Mouse (Mus musculus) CH12.LX (cell line): ENCODE measurements around the gene Gm37240. TPM values are rescaled to one million over a fixed set of nuclear protein-coding genes. Genes with fewer than 3 reads are reported as not detected.
A peak's percentile ranks its signal among the peaks of the same experiment; 100 is the strongest.

Source experiments
- DNase-seq: peaks from one replicate; pipeline ENCODE4 v3.0.0-alpha.2; 2013; ENCODE audit errors: extremely low read depth
- H3K27ac ChIP-seq: 2 replicates; pipeline ENCODE4 v1.5.1; 2012; ENCODE audit warnings: low read depth, mild to moderate bottlenecking, control low read depth, moderate library complexity; ENCODE audit not compliant: insufficient read depth
- H3K27me3 ChIP-seq: replicated peaks from 2 replicates; pipeline ENCODE3; 2012; ENCODE audit warnings: inconsistent platforms
- H3K36me3 ChIP-seq, 2 experiments: replicated peaks in 1 of 2; 2 replicates each; pipeline versions ENCODE3 to v1.6.1; 2012; ENCODE audit warnings: inconsistent platforms in 1 of 2, low read length in 1 of 2, mild to moderate bottlenecking in 1 of 2, mixed read lengths in 1 of 2, moderate library complexity in 1 of 2; ENCODE audit not compliant: control insufficient read depth in 1 of 2, insufficient read depth in 1 of 2
- H3K4me1 ChIP-seq, 2 experiments: 2 replicates each; pipeline ENCODE4 v1.6.1; 2012; ENCODE audit warnings: inconsistent platforms in 1 of 2, moderate library complexity in 1 of 2; ENCODE audit not compliant: insufficient read depth in 2 of 2, control insufficient read depth in 1 of 2
- H3K4me2 ChIP-seq: 2 replicates; pipeline ENCODE4 v1.6.1; 2012; ENCODE audit warnings: low read depth, mild to moderate bottlenecking, control low read depth; ENCODE audit not compliant: poor library complexity, insufficient read depth, severe bottlenecking
- H3K4me3 ChIP-seq, 3 experiments: fragments of 150-350 bp in 1 of 3; sonication (generic) in 1 of 3; replicated peaks in 1 of 3; 2 replicates each; pipeline versions ENCODE3 to v1.5.1; 2011 to 2012; ENCODE audit warnings: low read depth in 2 of 3, low read length in 2 of 3, mild to moderate bottlenecking in 2 of 3, moderate library complexity in 2 of 3, control low read depth in 1 of 3, improper control_type of control experiment in 1 of 3, inconsistent platforms in 1 of 3, mixed read lengths in 1 of 3; ENCODE audit not compliant: poor library complexity in 1 of 3
- H3K79me2 ChIP-seq: replicated peaks from 2 replicates; pipeline ENCODE4 v1.6.1; 2012; ENCODE audit warnings: mild to moderate bottlenecking, moderate library complexity; ENCODE audit not compliant: control insufficient read depth, poor library complexity, insufficient read depth, severe bottlenecking; ENCODE audit errors: extremely low read depth
- H3K9ac ChIP-seq: 2 replicates; pipeline ENCODE4 v1.6.1; 2012; ENCODE audit warnings: low read depth, mild to moderate bottlenecking, control low read depth, moderate library complexity; ENCODE audit not compliant: insufficient read depth
- H3K9me3 ChIP-seq: replicated peaks from 2 replicates; pipeline ENCODE3; 2012; ENCODE audit warnings: low read length, inconsistent platforms, mixed read lengths
- BHLHE40 ChIP-seq: IDR thresholded peaks from 2 replicates; pipeline ENCODE4 v1.6.1; 2011; ENCODE audit warnings: mild to moderate bottlenecking, low read depth, low read length, improper control_type of control experiment
- CHD1 ChIP-seq: IDR thresholded peaks from 2 replicates; pipeline ENCODE4 v1.6.1; 2012; ENCODE audit warnings: low read depth, low read length, improper control_type of control experiment, inconsistent platforms
- CTCF ChIP-seq, 2 experiments: IDR thresholded peaks in 1 of 2; conservative IDR thresholded peaks in 1 of 2; 2 replicates each; pipeline ENCODE4 v1.5.1; 2011 to 2012; ENCODE audit warnings: low read depth in 2 of 2, low read length in 2 of 2, improper control_type of control experiment in 1 of 2, inconsistent platforms in 1 of 2, mild to moderate bottlenecking in 1 of 2, moderate library complexity in 1 of 2
- E2F4 ChIP-seq: IDR thresholded peaks from 2 replicates; pipeline ENCODE4 v1.6.1; 2011; ENCODE audit warnings: low read depth, low read length, improper control_type of control experiment; ENCODE audit not compliant: insufficient replicate concordance
- ELF1 ChIP-seq: IDR thresholded peaks from 2 replicates; pipeline ENCODE4 v1.6.1; 2014; ENCODE audit warnings: low read depth, mild to moderate bottlenecking, inconsistent platforms, low read length, improper control_type of control experiment
- EP300 ChIP-seq: IDR thresholded peaks from 2 replicates; pipeline ENCODE4 v1.6.1; 2011; ENCODE audit warnings: low read length, improper control_type of control experiment
- ETS1 ChIP-seq: conservative IDR thresholded peaks from 2 replicates; pipeline ENCODE4 v1.6.1; 2012; ENCODE audit warnings: low read depth, mild to moderate bottlenecking, inconsistent platforms, low read length, improper control_type of control experiment, moderate library complexity
- IRF4 ChIP-seq: IDR thresholded peaks from 2 replicates; pipeline ENCODE4 v1.6.1; 2014; ENCODE audit warnings: low read depth, mild to moderate bottlenecking, inconsistent platforms, low read length, improper control_type of control experiment
- JUN ChIP-seq: IDR thresholded peaks from 2 replicates; pipeline ENCODE4 v1.6.1; 2011; ENCODE audit warnings: low read depth, mild to moderate bottlenecking, low read length, improper control_type of control experiment, moderate library complexity; ENCODE audit not compliant: insufficient read depth
- JUND ChIP-seq: conservative IDR thresholded peaks from 2 replicates; pipeline ENCODE4 v1.6.1; 2011; ENCODE audit warnings: low read depth, low read length, improper control_type of control experiment
- MAFK ChIP-seq: IDR thresholded peaks from 2 replicates; pipeline ENCODE4 v1.6.1; 2011; ENCODE audit warnings: low read length, improper control_type of control experiment; ENCODE audit not compliant: insufficient replicate concordance
- MAX ChIP-seq: IDR thresholded peaks from 2 replicates; pipeline ENCODE4 v1.6.1; 2011; ENCODE audit warnings: low read length, improper control_type of control experiment
- MAZ ChIP-seq: IDR thresholded peaks from 2 replicates; pipeline ENCODE4 v1.6.1; 2012; ENCODE audit warnings: low read depth, mild to moderate bottlenecking, inconsistent platforms, low read length, improper control_type of control experiment, moderate library complexity
- MEF2A ChIP-seq: IDR thresholded peaks from 2 replicates; pipeline ENCODE4 v1.6.1; 2014; ENCODE audit warnings: low read depth, mild to moderate bottlenecking, inconsistent platforms, low read length, improper control_type of control experiment, borderline replicate concordance
- MYC ChIP-seq: IDR thresholded peaks from 2 replicates; pipeline ENCODE4 v1.6.1; 2011; ENCODE audit warnings: low read depth, mild to moderate bottlenecking, improper control_type of control experiment, low read length
- POLR2AphosphoS2 ChIP-seq: IDR thresholded peaks from 2 replicates; pipeline ENCODE4 v1.6.1; 2011; ENCODE audit warnings: low read depth, low read length, improper control_type of control experiment
- RAD21 ChIP-seq: IDR thresholded peaks from 2 replicates; pipeline ENCODE4 v1.6.1; 2011; ENCODE audit warnings: low read depth, mild to moderate bottlenecking, low read length, improper control_type of control experiment, moderate library complexity
- SMC3 ChIP-seq: IDR thresholded peaks from 2 replicates; pipeline ENCODE4 v1.6.1; 2011; ENCODE audit warnings: low read depth, low read length, improper control_type of control experiment
- TBP ChIP-seq: conservative IDR thresholded peaks from 2 replicates; pipeline ENCODE4 v1.6.1; 2011; ENCODE audit warnings: low read depth, low read length, improper control_type of control experiment
- TCF12 ChIP-seq: IDR thresholded peaks from 2 replicates; pipeline ENCODE4 v1.6.1; 2014; ENCODE audit warnings: low read depth, mild to moderate bottlenecking, inconsistent platforms, low read length, improper control_type of control experiment
- UBTF ChIP-seq: IDR thresholded peaks from 2 replicates; pipeline ENCODE4 v1.6.1; 2012; ENCODE audit warnings: low read depth, mild to moderate bottlenecking, inconsistent platforms, low read length, improper control_type of control experiment, moderate library complexity
- USF1 ChIP-seq: IDR thresholded peaks from 2 replicates; pipeline ENCODE4 v1.6.1; 2014; ENCODE audit warnings: low read depth, mild to moderate bottlenecking, inconsistent platforms, low read length, improper control_type of control experiment
- ZMIZ1 ChIP-seq: IDR thresholded peaks from 2 replicates; pipeline ENCODE4 v1.6.1; 2012; ENCODE audit warnings: low read depth, mild to moderate bottlenecking, inconsistent platforms, low read length, improper control_type of control experiment
- ZNF384 ChIP-seq: IDR thresholded peaks from 2 replicates; pipeline ENCODE4 v1.6.1; 2012; ENCODE audit warnings: low read depth, low read length, improper control_type of control experiment, inconsistent platforms
- dilution Hi-C: fragments of 300-500 bp; cut with MboI; formaldehyde crosslinking; loops from 2 replicates; pipeline ENCODE4 v1.14.3; 2020; ENCODE audit warnings: low sequenced_read_pairs; ENCODE audit not compliant: extremely low pct_unique_long_range_greater_than_20kb, extremely low pct_ligation_motif_present
- in situ Hi-C: fragments of 300-500 bp; cut with MboI; formaldehyde crosslinking; loops from 3 replicates; pipeline ENCODE4 v1.14.3; 2019; ENCODE audit warnings: low sequenced_read_pairs, low pct_ligation_motif_present, low pct_unique_long_range_greater_than_20kb, mixed read lengths
- polyA plus RNA-seq: library from polyadenylated mRNA; unstranded; fragments of >175 nt; gene quantifications from 2 replicates; pipeline ENCODE4 v1.2.1, GENCODE M21; 2012; ENCODE audit warnings: low read depth; ENCODE audit not compliant: insufficient read length
- total RNA-seq, 2 experiments: library from RNA; depleted of rRNA; stranded (reverse); fragments of 300-350 nt in 1 of 2; fragments of >200 nt in 1 of 2; gene quantifications; 2 replicates each; pipeline ENCODE4 v1.2.3; 2012 to 2014

Gm37240 gene
- total and polyA plus RNA-seq, 3 experiments: 0.08 to 0.19 (median 0.14) TPM

DNA sequence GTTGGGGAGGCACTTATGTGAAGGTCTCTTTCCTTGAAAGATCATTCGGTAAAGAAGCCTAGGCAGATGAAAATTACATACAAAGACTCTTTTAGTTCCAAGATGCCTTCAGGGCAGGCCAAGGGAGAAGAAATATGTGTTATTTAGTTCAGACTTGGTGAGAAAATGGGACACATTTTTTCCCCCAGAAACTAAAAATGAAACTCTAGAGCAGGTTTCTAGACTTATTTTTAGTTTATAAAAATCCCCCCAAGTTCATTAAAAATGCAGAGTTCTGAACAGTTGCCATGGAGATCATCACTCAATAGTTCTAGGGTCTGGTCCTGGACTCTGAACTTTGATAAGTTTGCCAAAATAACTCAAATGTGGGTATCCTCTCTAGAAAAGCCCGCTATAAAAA, 1226.9 kb downstream of the Gm37240 start:
- H3K27ac ChIP-seq: peak overlapping the region; percentile 98
- TF ChIP-seq CTCF (conservative IDR thresholded peaks at IDR 0.05 in 1 of 2, IDR thresholded peaks at IDR 0.05 in 1 of 2; ENCODE audit: low read depth in 2 of 2, low read length in 2 of 2): no peak
- TF ChIP-seq EP300: peak; percentile 98
- 0 out of 2 replicates have a peak, but pooled peaks have one; percentile 35 for TF ChIP-seq ZNF384
- peak; percentile 93 for TF ChIP-seq JUND
- TF ChIP-seq POLR2AphosphoS2: no peak
- TF ChIP-seq TCF12: peak; percentile 74; the same call in 1 of the 2 replicates
- no peak for TF ChIP-seq MAZ
- peak; percentile 49; the same call in 1 of the 2 replicates for TF ChIP-seq BHLHE40
- peak; percentile 85 for TF ChIP-seq ETS1
- no peak for TF ChIP-seq ELF1
- 0 out of 2 replicates have a peak, but pooled peaks have one; percentile 21 for TF ChIP-seq TBP
- peak; percentile 96 for TF ChIP-seq IRF4
- no peak for TF ChIP-seq SMC3
- peak; percentile 93 for TF ChIP-seq JUN
- no peak for TF ChIP-seq MAX
- TF ChIP-seq MYC: peak; percentile 75
- TF ChIP-seq MAFK: no peak
- TF ChIP-seq CHD1: no peak
- TF ChIP-seq USF1: no peak
- TF ChIP-seq E2F4: peak; percentile 36; the same call in 1 of the 2 replicates
- TF ChIP-seq MEF2A: peak; percentile 98
- no peaks in the 10 kb centered on the region for H3K27me3 ChIP-seq
- peaks cover 9% of the 10 kb centered on the region for H3K9me3 ChIP-seq
- peaks cover 37% of the 10 kb centered on the region for H3K79me2 ChIP-seq
- peak overlapping the region; percentile 26 for H3K4me2 ChIP-seq
- H3K9ac ChIP-seq: peak overlapping the region; percentile 59
- H3K4me3 ChIP-seq: peak overlapping the region in 2 of 3 experiments; percentile 12 to 21
- dilution Hi-C loops: no loop called here
- H3K36me3 ChIP-seq: peaks cover 5 to 45% of the 10 kb centered on the region in 2 experiments
- H3K4me1 ChIP-seq: peaks cover 49 to 76% of the 10 kb centered on the region in 2 experiments
- DNase-seq: peak; percentile 81
- in situ Hi-C loops: loop anchor here (25.0 kb wide), 1 partner anchor 323 kb away; no protein-coding TSS in a partner anchor

DNA sequence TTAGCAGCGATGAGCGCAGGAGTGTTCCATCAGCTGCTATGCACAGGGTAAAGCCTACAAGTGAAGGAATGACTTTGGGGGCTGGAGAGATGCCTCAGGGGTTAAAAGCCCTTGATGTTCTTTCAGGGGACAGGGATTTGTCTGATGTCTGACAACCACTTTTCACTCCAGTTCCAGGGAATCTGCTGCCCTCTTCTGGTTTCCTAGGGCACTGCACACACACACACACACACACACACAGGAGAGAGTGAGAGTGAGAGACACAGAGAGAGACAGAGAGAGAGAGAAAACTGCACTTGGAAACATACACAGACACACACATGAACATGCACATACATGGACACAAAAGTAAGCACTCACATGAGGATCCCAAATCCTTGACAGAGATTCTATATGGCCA, 1228.4 kb downstream of the Gm37240 start:
- dilution Hi-C loops: no loop called here
- peak; percentile 35 for TF ChIP-seq SMC3
- TF ChIP-seq POLR2AphosphoS2: no peak
- TF ChIP-seq UBTF: no peak
- no peak for TF ChIP-seq IRF4
- no peak for TF ChIP-seq BHLHE40
- TF ChIP-seq ZMIZ1: no peak
- TF ChIP-seq CTCF (conservative IDR thresholded peaks at IDR 0.05 in 1 of 2, IDR thresholded peaks at IDR 0.05 in 1 of 2; ENCODE audit: low read depth in 2 of 2, low read length in 2 of 2): peak in 1 of 2 experiments; percentile 50; a peak in 2 of 4 replicates
- TF ChIP-seq JUN: no peak
- TF ChIP-seq RAD21: peak; percentile 18
- Histone ChIP-seq H3K36me3 (peaks cover 5 to 35% of the 10 kb centered on the region in 2 experiments), H3K79me2 (peaks cover 26% of the 10 kb centered on the region), H3K4me3 (no peak overlapping the region), H3K9ac (no peak overlapping the region), H3K9me3 (peaks cover 9% of the 10 kb centered on the region), H3K27me3 (no peaks in the 10 kb centered on the region), H3K27ac (peak overlapping the region; percentile 98), H3K4me2 (no peak overlapping the region), H3K4me1 (peaks cover 39 to 67% of the 10 kb centered on the region in 2 experiments)
- no peak for DNase-seq
- in situ Hi-C loops: loop anchor here (25.0 kb wide), 1 partner anchor 322 kb away; no protein-coding TSS in a partner anchor
